Mouse (Mus musculus) small intestine, adult 2 months (tissue): ENCODE measurements around the gene Ptar1.

Source experiments
- CTCF ChIP-seq: fragments of 200-500 bp; IDR thresholded peaks from 2 replicates; pipeline ENCODE4 v1.5.1; 2012; ENCODE audit warnings: low read depth, mild to moderate bottlenecking, control low read depth, inconsistent platforms, low read length, moderate library complexity, mixed read lengths; ENCODE audit not compliant: insufficient replicate concordance, insufficient read length; ENCODE audit errors: extremely low read depth
- POLR2A ChIP-seq: fragments of 200-500 bp; IDR thresholded peaks from 2 replicates; pipeline ENCODE4 v1.6.1; 2012; ENCODE audit warnings: low read depth, mild to moderate bottlenecking, control low read depth, inconsistent platforms, low read length, moderate library complexity

DNA sequence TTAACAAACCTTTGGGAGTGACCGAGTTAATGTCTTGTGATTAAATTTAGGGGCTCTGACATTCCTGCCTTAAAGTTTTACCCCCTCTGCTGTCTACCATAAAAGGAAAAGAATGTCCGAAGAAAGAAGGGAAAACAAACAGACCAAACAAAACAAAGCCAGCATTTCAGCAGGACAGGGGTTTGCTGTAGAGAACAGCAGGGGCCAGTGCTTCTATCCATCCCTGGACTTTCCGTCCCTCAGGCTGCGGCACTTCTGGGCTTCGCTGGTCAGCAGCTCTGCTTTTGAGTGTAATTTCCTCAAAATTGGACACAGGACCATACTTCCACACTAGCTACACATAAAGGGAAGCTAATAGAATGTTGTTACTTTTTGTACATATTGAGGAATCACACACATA lies 81.6 kb downstream of the Ptar1 start:
- TF ChIP-seq POLR2A = no peak
- no peak for TF ChIP-seq CTCF
